Mouse (Mus musculus): ENCODE data around the gene Defa25.
"Not testable (repeated sequence)": the region's sequence is repeated elsewhere in the genome, so short reads cannot be mapped to it uniquely, and the experiment has no call there.

The Defa25 gene

DNA sequence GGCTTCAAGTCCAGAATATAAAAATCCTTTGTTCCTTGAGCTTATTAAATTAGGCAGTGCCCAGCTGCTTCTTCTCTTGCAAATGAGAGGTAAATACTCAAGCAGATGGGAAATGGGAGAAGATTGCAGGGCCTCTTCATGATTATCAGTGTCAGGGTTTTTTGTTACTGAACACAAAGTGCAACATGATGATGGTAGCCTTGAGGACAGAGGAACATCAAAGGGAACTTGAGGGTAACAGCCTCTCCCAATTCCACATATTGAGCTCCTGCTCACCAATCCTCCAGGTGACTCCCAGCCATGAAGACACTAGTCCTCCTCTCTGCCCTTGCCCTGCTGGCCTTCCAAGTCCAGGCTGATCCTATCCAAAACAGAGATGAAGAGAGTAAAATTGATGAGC, at the start of gene Defa25:
Gene Defa25 (plus strand): TSS at position 301 of the 400 bp plus-strand sequence.
- not testable (repeated sequence) for DNase-seq (ENCODE audit: low read depth, low spot score)

DNA sequence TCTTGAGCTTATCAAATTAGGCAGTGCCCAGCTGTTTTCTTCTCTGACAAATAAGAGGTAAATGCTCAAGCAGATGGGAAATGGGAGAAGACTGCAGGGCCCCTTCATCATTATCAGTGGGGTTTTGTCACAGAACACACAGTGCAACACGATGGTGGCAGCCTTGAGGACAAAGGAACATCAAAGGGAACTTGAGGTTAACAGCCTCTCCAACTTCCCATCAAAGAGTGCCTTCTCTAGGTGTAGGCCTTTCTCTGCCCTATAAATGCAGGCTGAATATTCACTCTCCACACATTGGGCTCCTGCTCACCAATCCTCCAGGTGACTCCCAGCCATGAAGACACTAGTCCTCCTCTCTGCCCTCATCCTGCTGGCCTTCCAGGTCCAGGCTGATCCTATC, 29.5 kb upstream of the Defa25 start, which contains the start of gene Defa23:
Gene Defa23 (plus strand): TSS at position 301 of the 400 bp plus-strand sequence.
- DNase-seq (ENCODE audit: low read depth, low spot score): not testable (repeated sequence)

DNA sequence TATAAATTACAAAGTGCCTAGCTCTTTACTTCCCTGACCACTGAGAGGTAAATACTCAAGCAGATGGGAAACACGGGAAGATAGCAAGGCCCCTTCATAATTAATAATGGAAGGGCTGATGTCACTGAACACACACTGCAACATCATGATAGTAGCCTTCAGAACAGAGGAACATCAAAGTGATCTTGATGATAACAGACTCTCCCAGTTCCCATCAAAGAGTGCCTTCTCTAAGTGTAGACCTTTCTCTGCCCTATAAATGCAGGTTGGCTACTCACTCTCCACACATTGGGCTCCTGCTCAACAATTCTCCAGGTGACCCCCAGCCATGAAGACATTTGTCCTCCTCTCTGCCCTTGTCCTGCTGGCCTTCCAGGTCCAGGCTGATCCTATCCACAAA, 19.5 kb upstream of the Defa25 start, which contains the start of gene Defa35:
Gene Defa35 (plus strand): TSS at position 301 of the 400 bp plus-strand sequence.
- DNase-seq (ENCODE audit: low read depth, low spot score): not testable (repeated sequence)

DNA sequence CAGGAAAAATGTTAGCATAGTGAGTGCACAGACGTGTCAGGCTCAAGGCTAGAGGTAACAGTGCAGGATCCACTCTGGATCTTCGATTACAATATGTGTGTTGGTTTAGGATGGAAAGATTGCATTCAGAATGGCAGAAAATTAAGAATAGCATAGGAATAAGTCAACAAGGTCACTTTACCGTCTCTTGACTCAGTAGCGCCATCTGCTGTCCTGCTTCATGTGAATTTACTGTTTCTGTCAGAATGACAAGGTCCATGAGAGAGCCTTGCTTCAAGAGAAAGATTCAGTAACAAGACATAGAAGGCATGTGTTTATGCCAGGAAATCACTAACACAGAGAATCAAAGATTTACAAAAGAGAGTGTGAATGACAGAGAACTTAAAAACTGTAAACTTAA, 8.9 kb downstream of the Defa25 start:
- DNase-seq (ENCODE audit: low read depth, low spot score): peak; percentile 29

DNA sequence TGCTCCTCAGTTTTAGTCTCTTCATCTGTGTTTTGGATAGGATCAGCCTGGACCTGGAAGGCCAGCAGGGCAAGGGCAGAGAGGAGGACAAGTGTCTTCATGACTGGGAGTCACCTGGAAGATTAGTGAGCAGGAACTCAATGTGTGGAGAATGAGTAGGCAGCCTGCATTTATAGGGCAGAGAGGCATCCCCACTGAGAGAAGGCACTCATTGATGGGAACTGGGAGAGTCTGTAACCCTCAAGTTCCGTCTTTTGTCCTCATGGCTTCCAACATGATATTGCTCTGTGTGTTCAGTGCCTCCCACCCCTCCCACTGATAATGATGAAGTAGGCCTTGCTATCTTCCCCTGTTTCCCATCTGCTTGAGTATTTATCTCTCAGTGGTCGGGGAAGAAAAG, 11.7 kb downstream of the Defa25 start, which contains the start of gene Gm14851:
Gene Gm14851 (minus strand): TSS at position 101 of the 400 bp plus-strand sequence.
- DNase-seq (ENCODE audit: low read depth, low spot score): not testable (repeated sequence)

DNA sequence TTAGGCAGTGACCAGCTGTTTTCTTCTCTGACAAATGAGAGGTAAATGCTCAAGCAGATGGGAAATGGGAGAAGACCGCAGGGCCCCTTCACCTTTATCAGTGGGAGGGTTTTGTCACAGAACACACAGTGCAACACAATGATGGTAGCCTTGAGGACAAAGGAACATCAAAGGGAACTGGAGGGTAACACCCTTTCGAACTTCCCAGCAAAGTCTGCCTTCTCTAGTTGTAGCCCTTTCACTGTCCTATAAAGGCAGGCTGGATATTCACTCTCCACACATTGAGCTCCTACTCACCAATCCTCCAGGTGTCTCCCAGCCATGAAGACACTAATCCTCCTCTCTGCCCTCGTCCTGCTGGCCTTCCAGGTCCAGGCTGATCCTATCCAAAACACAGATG, 50.1 kb downstream of the Defa25 start, which contains the start of gene Defa30:
Gene Defa30 (plus strand): TSS at position 301 of the 400 bp plus-strand sequence.
- DNase-seq (ENCODE audit: low read depth, low spot score): not testable (repeated sequence)
